Mouse (Mus musculus) liver, adult 2 months (tissue): ENCODE measurements around the gene Ccnd2.

Source experiments
- CTCF ChIP-seq: fragments of 200-500 bp; IDR thresholded peaks from 2 replicates; pipeline ENCODE4 v1.5.1; 2011; ENCODE audit warnings: low read depth, low read length, control low read depth
- POLR2A ChIP-seq: fragments of 200-500 bp; IDR thresholded peaks from 2 replicates; pipeline ENCODE4 v1.6.1; 2011; ENCODE audit warnings: low read length, control low read depth; ENCODE audit not compliant: insufficient read depth; ENCODE audit errors: extremely low read depth

DNA sequence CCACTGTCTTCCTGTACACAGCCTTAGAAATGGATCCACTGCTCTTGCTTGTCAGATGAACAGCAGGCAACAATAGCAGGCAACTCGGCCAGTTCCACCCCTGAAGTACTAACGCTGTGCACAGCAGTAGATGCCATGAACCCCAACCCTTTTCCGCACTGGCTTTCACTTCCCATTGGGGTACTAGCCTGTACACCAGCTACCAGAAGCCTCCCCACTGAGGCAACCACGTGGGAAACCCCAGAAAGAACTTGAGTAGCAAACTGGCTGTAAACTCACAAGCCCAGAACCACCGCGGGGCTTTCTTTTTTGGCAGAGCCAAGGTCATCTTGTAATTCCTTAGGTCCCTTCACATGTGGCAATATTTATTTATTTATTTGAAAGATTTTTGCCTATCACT, 70.2 kb downstream of the Ccnd2 start:
- TF ChIP-seq CTCF (no peak), POLR2A (no peak)
